Mouse (Mus musculus) pancreas, adult 10 weeks (tissue): ENCODE results near the gene Tasp1. TPM values are rescaled to one million over a fixed set of nuclear protein-coding genes. Genes with fewer than 3 reads are reported as not detected.

Experiments
- polyA plus RNA-seq: library from polyadenylated mRNA; stranded (reverse); fragments of 350-450 nt; fragmentation: Illumina TruSeq; extraction: RNeasy Lipid Tissue Mini Kit (QIAGEN cat#74804); gene quantifications from one replicate; pipeline ENCODE4 v1.2.3, GENCODE M21; 2015; ENCODE audit warnings: low read depth, low replicate concordance; ENCODE audit not compliant: insufficient read depth

The Tasp1 gene
- polyA plus RNA-seq, result 2.8 TPM

GRCm38 (mm10) chr2:140066353-140067314 is at the start of gene Tasp1:
Tasp1 (minus strand) TSS chr2:140066805.

Other genes starting within 250 kb of the Tasp1 start
- not detected for gene Gm17374, start 85.2 kb upstream of the Tasp1 start, polyA plus RNA-seq
- gene Esf1, start 103.8 kb upstream of the Tasp1 start, polyA plus RNA-seq, result 7.1 TPM
- 3.5 TPM for gene Ndufaf5, start 103.8 kb upstream of the Tasp1 start, polyA plus RNA-seq